Mouse (Mus musculus) midbrain, embryonic 13.5 days (tissue): ENCODE results near the gene Arid3a. TPM values are rescaled to one million over a fixed set of nuclear protein-coding genes. Genes with fewer than 3 reads are reported as not detected.

Source experiments
- ATAC-seq: fragments of 200-750 bp; cut with Nextera tagmentation; 2 replicates; pipeline ENCODE4 v1.8.0; 2017; ENCODE audit warnings: mild to moderate bottlenecking, moderate TSS enrichment, moderate library complexity
- H3K27ac ChIP-seq: fragments of 300-500 bp; sonication (generic); 2 replicates; pipeline ENCODE4 v1.5.1; 2015; ENCODE audit warnings: inconsistent platforms, mild to moderate bottlenecking, moderate library complexity
- H3K27me3 ChIP-seq: fragments of 300-500 bp; sonication (generic); 2 replicates; pipeline ENCODE4 v1.6.1; 2015; ENCODE audit warnings: mild to moderate bottlenecking, inconsistent platforms
- H3K36me3 ChIP-seq: fragments of 300-500 bp; sonication (generic); 2 replicates; pipeline ENCODE4 v1.6.1; 2015; ENCODE audit warnings: mild to moderate bottlenecking, inconsistent platforms
- H3K4me1 ChIP-seq: fragments of 300-500 bp; sonication (generic); replicated peaks from 2 replicates; pipeline ENCODE4 v1.6.1; 2015; ENCODE audit warnings: inconsistent platforms
- H3K4me2 ChIP-seq: fragments of 300-500 bp; sonication (generic); replicated peaks from 2 replicates; pipeline ENCODE4 v1.6.1; 2015; ENCODE audit warnings: moderate library complexity, mild to moderate bottlenecking, inconsistent platforms
- H3K4me3 ChIP-seq: fragments of 300-500 bp; sonication (generic); replicated peaks from 2 replicates; pipeline ENCODE4 v1.5.1; 2015; ENCODE audit warnings: mild to moderate bottlenecking, inconsistent platforms
- H3K9ac ChIP-seq: fragments of 300-500 bp; sonication (generic); replicated peaks from 2 replicates; pipeline ENCODE4 v1.6.1; 2015; ENCODE audit warnings: mild to moderate bottlenecking, inconsistent platforms
- H3K9me3 ChIP-seq: fragments of 300-500 bp; sonication (generic); 2 replicates; pipeline ENCODE4 v1.6.1; 2016; ENCODE audit warnings: mild to moderate bottlenecking, inconsistent platforms
- WGBS: fragments of 180-500 bp; shearing (Covaris S2); methylation state at CpG from one replicate; pipeline ENCODE4 v1.1.7; 2015; 5-methylcytosine and 5-hydroxymethylcytosine counted together
- polyA plus RNA-seq: library from polyadenylated mRNA; unstranded; fragments of >200 nt; fragmentation: Nextera tagmentation; extraction: Ambion mirVana; gene quantifications from 2 replicates; pipeline ENCODE4 v1.2.1, GENCODE M21; 2015

Arid3a gene
- polyA plus RNA-seq, 1 experiment from 2014 or later = 3.9 TPM

DNA sequence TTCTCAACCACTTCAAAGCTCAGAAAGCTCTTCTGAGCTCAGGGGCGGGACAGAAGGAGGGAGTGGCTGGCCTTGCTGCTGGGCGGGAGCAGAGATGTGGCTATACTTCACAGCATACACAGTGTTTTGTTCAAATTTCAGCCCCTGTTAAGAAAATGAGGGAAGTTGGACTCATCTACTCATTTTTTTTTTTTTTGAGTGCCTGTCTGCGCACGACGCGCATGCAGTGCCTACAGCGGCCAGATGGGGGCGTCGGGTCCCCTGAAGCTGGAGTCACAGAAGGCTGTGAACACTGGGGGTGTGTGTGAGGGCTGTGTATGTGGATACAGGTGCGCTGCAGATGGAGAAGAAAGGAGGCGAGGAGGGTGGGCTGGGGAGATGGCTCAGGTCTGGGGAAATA, 60.1 kb downstream of the Arid3a start:
- WGBS = 2% methylated on average over 11 of the region's 11 CpGs
- no peaks in the 10 kb centered on the region; the same call in 1 of the 2 replicates for H3K36me3 ChIP-seq
- H3K4me1 ChIP-seq = peaks cover 36% of the 10 kb centered on the region
- H3K9me3 ChIP-seq = no peaks in the 10 kb centered on the region
- peak overlapping the region; percentile 80; the same call in 1 of the 2 replicates for H3K4me3 ChIP-seq
- no peak overlapping the region for H3K27ac ChIP-seq
- no peak for ATAC-seq
- peak overlapping the region; percentile 96 for H3K4me2 ChIP-seq
- H3K9ac ChIP-seq = no peak overlapping the region
- H3K27me3 ChIP-seq = peaks cover 47% of the 10 kb centered on the region

DNA sequence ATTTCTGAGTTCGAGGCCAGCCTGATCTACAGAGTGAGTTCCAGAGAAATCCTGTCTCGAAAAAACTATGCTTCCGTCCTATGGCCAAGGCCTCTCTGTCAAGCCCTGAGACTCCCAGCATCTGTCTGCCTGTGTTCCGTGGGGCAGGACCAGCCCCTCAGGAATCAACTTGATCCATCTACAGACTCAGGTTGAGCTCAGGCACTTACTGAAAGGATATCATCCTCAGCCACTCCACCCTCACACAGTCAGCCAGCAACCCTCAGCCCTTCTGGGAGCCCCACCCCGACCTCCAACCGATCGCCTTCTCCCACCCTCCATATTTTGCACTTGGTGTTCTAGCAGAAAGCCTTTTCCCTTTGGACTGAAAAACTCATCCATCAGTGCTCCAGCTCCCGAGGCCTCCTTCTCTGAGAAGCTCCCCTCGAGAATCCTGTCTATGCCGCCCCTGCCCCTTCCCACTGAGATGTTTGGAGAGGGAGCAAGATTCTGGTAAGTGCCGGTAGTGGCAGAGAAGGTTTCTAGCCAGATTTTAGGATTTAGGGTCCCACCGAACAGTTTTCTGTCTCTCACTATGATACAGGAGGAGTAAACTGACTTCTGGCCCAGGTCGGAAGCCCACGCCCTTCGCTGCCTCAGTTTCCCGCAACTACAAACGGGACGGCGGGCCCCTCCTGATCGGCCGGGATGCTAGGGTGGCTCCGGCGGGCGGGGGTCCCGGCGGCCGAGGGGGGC, 61.1 kb downstream of the Arid3a start:
- H3K4me2 ChIP-seq = peak overlapping the region; percentile 56
- H3K4me3 ChIP-seq = peak overlapping the region; percentile 41

GRCm38 (mm10) chr10:79988506-79989271, 61.8 kb downstream of the Arid3a start, which contains the start of gene Cnn2:
Gene Cnn2, plus strand, starts transcription at chr10:79988584.
- H3K4me1 ChIP-seq = peaks cover 21% of the 10 kb centered on the region
- peak within 1 kb of the TSS; percentile 55 for H3K9ac ChIP-seq
- H3K27me3 ChIP-seq = peaks cover 47% of the 10 kb centered on the region
- peak within 1 kb of the TSS; percentile 41 for H3K4me3 ChIP-seq
- WGBS = 2% methylated on average over 59 of the region's 59 CpGs
- no peak for ATAC-seq
- H3K27ac ChIP-seq = no peak within 1 kb of the TSS
- no peaks in the 10 kb centered on the region; the same call in 1 of the 2 replicates for H3K36me3 ChIP-seq
- H3K4me2 ChIP-seq = peak within 1 kb of the TSS; percentile 56
- no peaks in the 10 kb centered on the region for H3K9me3 ChIP-seq

More for the DNA sequence above, 61.1 kb downstream of the Arid3a start:
- Histone ChIP-seq H3K4me1 (peaks cover 28% of the 10 kb centered on the region), H3K9ac (peak overlapping the region; percentile 55), H3K9me3 (no peaks in the 10 kb centered on the region), H3K36me3 (no peaks in the 10 kb centered on the region; the same call in 1 of the 2 replicates), H3K27ac (no peak overlapping the region), H3K27me3 (peaks cover 47% of the 10 kb centered on the region)
- no peak for ATAC-seq
- 12% methylated on average over 27 of the region's 27 CpGs for WGBS

DNA sequence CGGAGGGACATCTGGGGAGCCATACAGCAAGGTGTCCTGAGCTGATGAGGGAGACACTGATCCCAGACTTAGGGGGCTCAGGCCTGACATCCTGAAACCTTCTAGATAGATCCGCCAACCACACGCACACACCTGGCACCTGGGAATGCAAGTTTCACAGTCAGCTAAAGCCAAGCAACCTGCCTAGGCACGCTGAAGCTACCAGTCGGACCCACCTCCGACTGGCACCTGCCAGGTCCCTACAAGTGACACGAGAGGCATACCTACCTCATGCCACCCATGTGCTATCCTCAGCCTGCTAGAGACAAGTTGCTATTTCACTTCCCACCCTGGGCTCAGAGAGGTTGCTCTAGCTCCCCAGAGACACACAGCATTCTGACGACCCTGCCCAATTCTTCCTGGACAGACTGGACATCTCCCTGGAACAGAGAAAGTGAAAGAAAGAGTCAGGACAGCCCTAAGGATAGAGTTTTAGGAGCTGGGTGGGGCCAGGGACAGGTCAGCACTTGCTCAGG, 62.5 kb downstream of the Arid3a start:
- no peak for ATAC-seq
- Histone ChIP-seq H3K4me3 (peak overlapping the region; percentile 41; the same call in 1 of the 2 replicates), H3K4me1 (peaks cover 20% of the 10 kb centered on the region), H3K4me2 (peak overlapping the region; percentile 56), H3K27ac (no peak overlapping the region), H3K27me3 (peaks cover 47% of the 10 kb centered on the region), H3K9ac (no peak overlapping the region), H3K36me3 (no peaks in the 10 kb centered on the region; the same call in 1 of the 2 replicates), H3K9me3 (no peaks in the 10 kb centered on the region)
- 37% methylated on average over 8 of the region's 8 CpGs for WGBS

DNA sequence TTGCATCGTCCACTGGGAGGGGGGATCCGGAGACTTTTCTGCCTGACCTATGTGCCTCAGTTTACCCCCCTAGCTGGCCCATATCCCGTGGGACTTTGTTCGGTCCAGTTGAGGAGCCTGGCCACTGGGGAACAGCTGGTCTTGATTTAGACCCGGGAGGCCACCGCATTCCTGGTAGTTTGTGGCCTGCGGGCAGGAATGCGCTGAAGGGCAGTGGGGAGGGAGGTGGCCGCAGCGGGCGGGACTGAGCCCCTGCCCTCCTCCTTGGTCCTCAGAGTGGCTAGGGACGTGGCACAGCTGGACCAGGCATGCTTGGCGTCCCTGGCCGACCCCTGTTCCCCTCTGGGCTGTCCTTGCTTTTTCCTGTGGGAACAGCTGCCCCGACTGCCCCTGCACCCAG, 63.0 kb downstream of the Arid3a start:
- no peak overlapping the region; the same call in 1 of the 2 replicates for H3K4me3 ChIP-seq
- no peak for ATAC-seq

DNA sequence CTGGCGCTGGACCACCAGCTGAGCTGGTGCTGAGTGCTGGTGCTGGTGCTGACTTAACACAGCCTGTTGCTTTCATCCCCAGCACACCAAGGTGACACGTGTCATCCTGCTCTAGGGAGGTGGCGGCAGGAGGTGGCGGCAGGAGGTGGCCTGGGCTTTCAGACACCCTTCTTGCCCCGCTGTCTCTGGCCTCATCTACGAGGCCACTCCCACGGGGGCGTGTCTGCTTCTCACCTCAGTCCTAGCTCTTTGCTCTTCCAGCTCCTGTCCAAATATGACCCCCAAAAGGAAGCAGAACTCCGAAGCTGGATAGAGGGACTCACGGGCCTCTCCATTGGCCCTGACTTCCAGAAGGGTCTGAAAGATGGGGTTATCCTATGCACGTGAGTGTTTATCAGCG, 64.3 kb downstream of the Arid3a start:
- no peak overlapping the region for H3K27ac ChIP-seq
- H3K36me3 ChIP-seq = no peaks in the 10 kb centered on the region; the same call in 1 of the 2 replicates
- peaks cover 47% of the 10 kb centered on the region for H3K27me3 ChIP-seq
- WGBS = 57% methylated on average over 12 of the region's 12 CpGs
- H3K9me3 ChIP-seq = no peaks in the 10 kb centered on the region
- ATAC-seq = no peak
- no peak overlapping the region for H3K9ac ChIP-seq
- no peak overlapping the region for H3K4me2 ChIP-seq
- H3K4me1 ChIP-seq = peaks cover 15% of the 10 kb centered on the region
- no peak overlapping the region for H3K4me3 ChIP-seq

More for the DNA sequence above, 63.0 kb downstream of the Arid3a start:
- Histone ChIP-seq H3K36me3 (no peaks in the 10 kb centered on the region; the same call in 1 of the 2 replicates), H3K4me1 (peaks cover 20% of the 10 kb centered on the region), H3K4me2 (peak overlapping the region; percentile 56), H3K27ac (no peak overlapping the region), H3K27me3 (peaks cover 47% of the 10 kb centered on the region), H3K9me3 (no peaks in the 10 kb centered on the region), H3K9ac (no peak overlapping the region; the same call in 1 of the 2 replicates)
- WGBS = 19% methylated on average over 15 of the region's 15 CpGs

- 87% methylated on average over 6 of the region's 6 CpGs for WGBS
- H3K36me3 ChIP-seq = no peaks in the 10 kb centered on the region; the same call in 1 of the 2 replicates
These were observed 64.7 kb downstream of the Arid3a start for GRCm38 (mm10) chr10:79991548-79991947.

DNA sequence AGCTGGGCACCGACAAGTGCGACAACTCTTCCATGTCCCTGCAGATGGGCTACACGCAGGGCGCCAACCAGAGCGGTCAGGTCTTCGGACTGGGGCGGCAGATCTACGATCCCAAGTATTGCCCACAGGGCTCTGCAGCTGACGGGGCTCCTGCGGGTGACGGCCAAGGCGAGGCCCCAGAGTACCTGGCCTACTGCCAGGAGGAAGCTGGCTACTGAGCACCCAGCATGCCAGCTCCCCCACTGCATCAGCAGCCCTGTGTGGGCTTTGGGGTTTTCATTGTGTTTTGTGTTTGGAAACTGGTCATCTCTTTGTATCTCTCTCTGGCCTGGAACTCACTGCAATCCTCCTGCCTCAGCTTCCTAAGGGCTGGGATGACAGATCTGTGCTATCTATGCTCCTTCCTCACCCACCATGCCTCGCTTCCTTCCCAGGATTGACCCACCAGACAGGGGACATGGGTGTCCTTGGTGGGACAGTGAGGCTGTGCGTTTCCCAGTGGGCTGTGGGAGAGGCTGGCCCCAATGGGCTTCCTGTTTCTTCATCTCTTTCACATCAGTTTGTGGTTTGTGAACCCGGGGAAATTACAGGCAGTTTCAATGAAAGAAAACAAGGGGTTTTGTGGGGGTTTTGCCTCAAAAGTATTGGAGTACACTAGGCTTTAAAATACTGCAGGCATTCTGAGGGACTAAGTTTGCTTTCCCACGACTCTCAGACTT, 67.7 kb downstream of the Arid3a start:
- no peak for ATAC-seq

More at GRCm38 (mm10) chr10:79991548-79991947, 64.7 kb downstream of the Arid3a start:
- Histone ChIP-seq H3K27ac (no peak overlapping the region), H3K4me3 (no peak overlapping the region), H3K4me2 (no peak overlapping the region), H3K4me1 (peaks cover 11% of the 10 kb centered on the region), H3K27me3 (peaks cover 46% of the 10 kb centered on the region), H3K9ac (no peak overlapping the region), H3K9me3 (no peaks in the 10 kb centered on the region)
- ATAC-seq = no peak

DNA sequence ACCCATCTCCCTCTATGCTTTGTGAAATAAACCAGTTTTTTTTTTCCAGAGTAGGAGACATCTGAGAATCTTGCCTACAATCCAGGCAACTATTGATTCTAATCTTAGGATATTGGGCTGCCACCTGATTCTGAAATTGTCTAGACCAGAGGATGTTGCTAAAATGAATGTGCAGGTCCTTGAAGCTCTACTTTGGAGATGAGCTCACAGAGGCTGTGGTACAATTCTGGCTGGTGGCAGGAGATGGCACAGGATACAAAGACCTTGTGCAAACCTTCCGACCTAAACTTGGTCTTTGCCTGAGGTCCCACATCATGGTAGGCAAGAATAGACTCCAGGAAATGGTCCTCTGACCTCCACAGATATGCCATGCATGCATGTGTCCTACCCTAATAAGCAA, 68.8 kb downstream of the Arid3a start:
- H3K4me1 ChIP-seq = peaks cover 20% of the 10 kb centered on the region
- ATAC-seq = no peak
- no peaks in the 10 kb centered on the region; the same call in 1 of the 2 replicates for H3K36me3 ChIP-seq
- H3K27me3 ChIP-seq = peaks cover 25% of the 10 kb centered on the region
- H3K27ac ChIP-seq = no peak overlapping the region
- peak overlapping the region; percentile 70; the same call in 1 of the 2 replicates for H3K4me2 ChIP-seq
- no peak overlapping the region for H3K9ac ChIP-seq
- H3K4me3 ChIP-seq = 0 out of 2 replicates have a peak overlapping the region, but pooled peaks have one; percentile 48
- WGBS = 97% methylated on average over 1 of the region's 1 CpGs
- no peaks in the 10 kb centered on the region for H3K9me3 ChIP-seq

More for the DNA sequence above, 67.7 kb downstream of the Arid3a start:
- Histone ChIP-seq H3K4me1 (peaks cover 20% of the 10 kb centered on the region), H3K9ac (no peak overlapping the region), H3K36me3 (no peaks in the 10 kb centered on the region; the same call in 1 of the 2 replicates), H3K4me3 (no peak overlapping the region), H3K27me3 (peaks cover 29% of the 10 kb centered on the region), H3K4me2 (no peak overlapping the region), H3K9me3 (no peaks in the 10 kb centered on the region), H3K27ac (no peak overlapping the region)
- 87% methylated on average over 16 of the region's 16 CpGs for WGBS

DNA sequence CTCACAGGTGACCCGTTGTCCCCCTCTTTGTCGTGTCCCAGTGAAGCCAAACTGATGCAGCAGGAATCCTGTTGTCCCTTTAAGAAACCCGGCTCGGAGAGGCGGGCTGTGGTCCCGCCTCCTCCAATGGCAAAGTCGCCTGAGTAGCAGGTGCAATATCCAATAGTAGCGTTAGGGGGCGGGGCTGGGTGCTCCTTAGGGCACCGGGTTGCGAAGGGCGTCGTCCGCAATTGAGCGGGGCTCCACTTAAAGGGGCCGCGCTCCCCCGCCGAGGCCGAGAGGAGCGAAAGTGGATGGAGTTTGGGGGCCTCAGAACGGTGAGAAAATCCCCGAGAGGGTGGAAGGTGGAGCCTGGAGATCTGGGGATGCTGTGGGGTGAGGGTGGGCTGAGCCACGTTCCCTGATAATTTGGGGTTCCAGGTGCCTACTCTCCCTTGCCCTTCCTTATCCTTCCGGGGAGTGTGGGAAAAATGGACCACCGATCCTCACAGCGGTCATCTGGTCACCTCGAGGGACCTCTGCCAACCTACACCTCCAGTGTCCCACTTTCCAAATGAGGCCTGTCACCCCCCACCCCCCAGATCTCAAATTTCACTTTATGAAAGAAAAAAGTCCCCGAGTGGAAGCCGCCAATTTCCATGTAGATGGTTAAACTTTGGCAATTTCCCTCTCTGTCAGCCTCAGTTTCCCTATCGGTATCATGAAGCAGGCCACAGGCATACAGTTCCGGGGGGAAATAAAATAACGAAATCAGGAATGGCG, 69.6 kb downstream of the Arid3a start, which contains the start of gene Abca7:
Abca7 (plus strand) TSS at position 223 of the 762 bp plus-strand sequence.
- under 1% methylated on average over 34 of the region's 34 CpGs for WGBS

More for the DNA sequence above, 69.6 kb downstream of the Arid3a start, which contains the start of gene Abca7:
- H3K9ac ChIP-seq = peak within 1 kb of the TSS; percentile 55; the same call in 1 of the 2 replicates
- H3K4me1 ChIP-seq = peaks cover 20% of the 10 kb centered on the region
- peak within 1 kb of the TSS; percentile 48 for H3K4me3 ChIP-seq
- peak within 1 kb of the TSS; percentile 57 for H3K27ac ChIP-seq
- no peaks in the 10 kb centered on the region for H3K36me3 ChIP-seq
- peak; percentile 89 for ATAC-seq
- peak within 1 kb of the TSS; percentile 70 for H3K4me2 ChIP-seq
- no peaks in the 10 kb centered on the region for H3K9me3 ChIP-seq
- H3K27me3 ChIP-seq = peaks cover 24% of the 10 kb centered on the region
